Mouse (Mus musculus): ENCODE data around the gene Sarm1. TPM values are rescaled to one million over a fixed set of nuclear protein-coding genes. Genes with fewer than 3 reads are reported as not detected.
"Not testable (repeated sequence)": the region's sequence is repeated elsewhere in the genome, so short reads cannot be mapped to it uniquely, and the experiment has no call there.

The Sarm1 gene
- 0.25 and 0.38 TPM in 2 replicates for polyA plus RNA-seq (2016; fragmentation: Nextera tagmentation; extraction: Ambion mirVana)

- Histone ChIP-seq H3K4me2 (peak within 1 kb of the TSS; percentile 76), H3K9ac (no peak within 1 kb of the TSS), H3K27me3 (replicated peaks) (peaks cover 86% of the 10 kb centered on the region), H3K4me3 (peak within 1 kb of the TSS; percentile 53), H3K27ac (peak within 1 kb of the TSS; percentile 64; the same call in 1 of the 2 replicates), H3K4me1 (peaks cover 17% of the 10 kb centered on the region), H3K36me3 (no peaks in the 10 kb centered on the region), H3K9me3 (replicated peaks) (no peaks in the 10 kb centered on the region)
- WGBS (ENCODE audit: insufficient replicate concordance), result 4% methylated on average over 36 of the region's 36 CpGs
- ATAC-seq, result peak; percentile 90
These were observed at the start of gene Sarm1 for GRCm38 (mm10) chr11:78497544-78498522. Sarm1 (minus strand) TSS chr11:78497754.

- no peak overlapping the region for H3K9ac ChIP-seq
- no peak for ATAC-seq
- H3K4me1 ChIP-seq, result peaks cover 48% of the 10 kb centered on the region
- peaks cover 63% of the 10 kb centered on the region for H3K36me3 ChIP-seq
- no peak overlapping the region for H3K4me2 ChIP-seq
- H3K27me3 ChIP-seq (replicated peaks), result no peaks in the 10 kb centered on the region
- no peak overlapping the region for H3K27ac ChIP-seq
- WGBS (ENCODE audit: insufficient replicate concordance), result 39% methylated on average over 8 of the region's 8 CpGs
- H3K9me3 ChIP-seq (replicated peaks), result no peaks in the 10 kb centered on the region
- H3K4me3 ChIP-seq, result no peak overlapping the region
These were observed 47.6 kb upstream of the Sarm1 start for GRCm38 (mm10) chr11:78545181-78545580.

GRCm38 (mm10) chr11:78544449-78545111, 47.0 kb upstream of the Sarm1 start:
- H3K4me2 ChIP-seq, result no peak overlapping the region
- ATAC-seq, result no peak
- no peaks in the 10 kb centered on the region for H3K9me3 ChIP-seq (replicated peaks)
- no peak overlapping the region for H3K27ac ChIP-seq
- 83% methylated on average over 7 of the region's 7 CpGs for WGBS (ENCODE audit: insufficient replicate concordance)
- no peaks in the 10 kb centered on the region for H3K27me3 ChIP-seq (replicated peaks)
- H3K4me3 ChIP-seq, result no peak overlapping the region
- no peak overlapping the region for H3K9ac ChIP-seq
- peaks cover 42% of the 10 kb centered on the region for H3K4me1 ChIP-seq
- peaks cover 69% of the 10 kb centered on the region for H3K36me3 ChIP-seq

GRCm38 (mm10) chr11:78540358-78540757, 42.8 kb upstream of the Sarm1 start:
- Histone ChIP-seq H3K27ac (no peak overlapping the region), H3K27me3 (replicated peaks) (no peaks in the 10 kb centered on the region), H3K36me3 (peaks cover 68% of the 10 kb centered on the region), H3K4me1 (peaks cover 35% of the 10 kb centered on the region), H3K9ac (no peak overlapping the region), H3K4me3 (no peak overlapping the region), H3K9me3 (replicated peaks) (no peaks in the 10 kb centered on the region), H3K4me2 (no peak overlapping the region)
- 74% methylated on average over 3 of the region's 3 CpGs for WGBS (ENCODE audit: insufficient replicate concordance)
- ATAC-seq, result no peak

GRCm38 (mm10) chr11:78536690-78537084, 39.1 kb upstream of the Sarm1 start:
- Histone ChIP-seq H3K9me3 (replicated peaks) (no peaks in the 10 kb centered on the region), H3K9ac (peak overlapping the region; percentile 88), H3K4me2 (peak overlapping the region; percentile 83), H3K4me3 (peak overlapping the region; percentile 81), H3K36me3 (peaks cover 33% of the 10 kb centered on the region), H3K4me1 (peaks cover 35% of the 10 kb centered on the region), H3K27me3 (replicated peaks) (no peaks in the 10 kb centered on the region), H3K27ac (peak overlapping the region; percentile 89)
- no peak for ATAC-seq
- 2% methylated on average over 14 of the region's 14 CpGs for WGBS (ENCODE audit: insufficient replicate concordance)

- H3K27me3 ChIP-seq (replicated peaks), result no peaks in the 10 kb centered on the region
- no peaks in the 10 kb centered on the region for H3K9me3 ChIP-seq (replicated peaks)
- H3K9ac ChIP-seq, result peak within 1 kb of the TSS; percentile 88
- H3K4me3 ChIP-seq, result peak within 1 kb of the TSS; percentile 81
- H3K27ac ChIP-seq, result peak within 1 kb of the TSS; percentile 89
- H3K4me1 ChIP-seq, result peaks cover 35% of the 10 kb centered on the region
- ATAC-seq, result peak; percentile 97
- H3K36me3 ChIP-seq, result peaks cover 29% of the 10 kb centered on the region
- WGBS (ENCODE audit: insufficient replicate concordance), result under 1% methylated on average over 52 of the region's 52 CpGs
- peak within 1 kb of the TSS; percentile 83 for H3K4me2 ChIP-seq
These were observed 38.6 kb upstream of the Sarm1 start, which contains the start of the genes Tnfaip1 and Ift20 for GRCm38 (mm10) chr11:78536080-78536689. Tnfaip1 (minus strand) TSS chr11:78536332. Ift20 (plus strand) TSS chr11:78536361.

- Histone ChIP-seq H3K4me3 (peak overlapping the region; percentile 81), H3K9ac (peak overlapping the region; percentile 70), H3K4me2 (peak overlapping the region; percentile 83), H3K27ac (peak overlapping the region; percentile 75), H3K27me3 (replicated peaks) (no peaks in the 10 kb centered on the region), H3K4me1 (peaks cover 35% of the 10 kb centered on the region), H3K9me3 (replicated peaks) (no peaks in the 10 kb centered on the region), H3K36me3 (peaks cover 23% of the 10 kb centered on the region)
- no peak for ATAC-seq
- WGBS (ENCODE audit: insufficient replicate concordance), result 1% methylated on average over 23 of the region's 23 CpGs
These were observed 38.0 kb upstream of the Sarm1 start for GRCm38 (mm10) chr11:78535376-78536079.

GRCm38 (mm10) chr11:78534516-78534915, 37.0 kb upstream of the Sarm1 start:
- Histone ChIP-seq H3K27me3 (replicated peaks) (no peaks in the 10 kb centered on the region), H3K4me1 (peaks cover 35% of the 10 kb centered on the region), H3K9ac (no peak overlapping the region), H3K4me2 (peak overlapping the region; percentile 83), H3K9me3 (replicated peaks) (no peaks in the 10 kb centered on the region), H3K27ac (no peak overlapping the region), H3K4me3 (no peak overlapping the region), H3K36me3 (peaks cover 19% of the 10 kb centered on the region)
- ATAC-seq, result no peak
- WGBS (ENCODE audit: insufficient replicate concordance), result 79% methylated on average over 4 of the region's 4 CpGs

- H3K9ac ChIP-seq; H3K27ac ChIP-seq; H3K27me3 ChIP-seq (replicated peaks); H3K9me3 ChIP-seq (replicated peaks); ATAC-seq; H3K4me3 ChIP-seq; H3K4me2 ChIP-seq: not testable (repeated sequence)
- WGBS (ENCODE audit: insufficient replicate concordance), result 68% methylated on average over 10 of the region's 10 CpGs
- Histone ChIP-seq H3K36me3 (peaks cover 34% of the 10 kb centered on the region), H3K4me1 (peaks cover 12% of the 10 kb centered on the region)
These were observed 34.0 kb upstream of the Sarm1 start for GRCm38 (mm10) chr11:78531515-78531914.

GRCm38 (mm10) chr11:78531046-78531445, 33.5 kb upstream of the Sarm1 start:
- no peaks in the 10 kb centered on the region for H3K27me3 ChIP-seq (replicated peaks)
- H3K36me3 ChIP-seq, result peaks cover 39% of the 10 kb centered on the region
- ATAC-seq, result no peak
- H3K27ac ChIP-seq, result 0 out of 2 replicates have a peak overlapping the region, but pooled peaks have one; percentile 24
- no peak overlapping the region for H3K4me3 ChIP-seq
- peaks cover 12% of the 10 kb centered on the region for H3K4me1 ChIP-seq
- H3K9me3 ChIP-seq (replicated peaks), result no peaks in the 10 kb centered on the region
- H3K4me2 ChIP-seq, result no peak overlapping the region
- H3K9ac ChIP-seq, result no peak overlapping the region
- WGBS (ENCODE audit: insufficient replicate concordance), result 57% methylated on average over 6 of the region's 6 CpGs

GRCm38 (mm10) chr11:78530001-78530400, 32.4 kb upstream of the Sarm1 start:
- Histone ChIP-seq H3K4me3 (no peak overlapping the region), H3K27me3 (replicated peaks) (no peaks in the 10 kb centered on the region), H3K27ac (peak overlapping the region; percentile 24; the same call in 1 of the 2 replicates), H3K9me3 (replicated peaks) (no peaks in the 10 kb centered on the region), H3K4me2 (no peak overlapping the region), H3K9ac (no peak overlapping the region), H3K36me3 (peaks cover 48% of the 10 kb centered on the region), H3K4me1 (peaks cover 3% of the 10 kb centered on the region)
- ATAC-seq, result no peak
- WGBS (ENCODE audit: insufficient replicate concordance), result 79% methylated on average over 12 of the region's 12 CpGs
